Mouse (Mus musculus): ENCODE measurements around the gene Ccnjl.

The Ccnjl gene

GRCm38 (mm10) chr11:43528683-43529499 is at the start of gene Ccnjl:
TSS of gene Ccnjl (plus strand) at chr11:43528784.
- peak; percentile 86 for DNase-seq

- no peak for DNase-seq
Observed at GRCm38 (mm10) chr11:43479376-43479775, 49.2 kb upstream of the Ccnjl start.

DNA sequence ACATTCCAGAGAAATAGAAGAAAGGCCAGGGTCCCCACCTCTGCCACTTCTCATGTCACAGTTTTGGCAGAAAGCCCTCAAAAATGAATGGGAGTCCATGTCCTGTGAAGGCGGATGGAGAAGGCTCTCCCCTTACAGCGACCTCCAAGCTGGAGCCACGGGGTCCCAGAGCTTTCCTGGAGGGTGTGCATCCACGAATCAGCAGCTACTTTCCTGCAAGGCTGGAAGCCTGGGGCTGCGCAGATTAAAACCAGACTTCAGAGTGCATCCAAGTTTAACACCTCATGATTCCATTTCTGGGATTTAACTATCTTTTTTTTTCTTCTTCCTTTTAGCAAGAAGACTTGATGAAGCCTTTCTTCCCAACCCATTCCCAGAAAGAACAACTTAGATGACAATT is 48.0 kb upstream of the Ccnjl start:
- DNase-seq, result peak; percentile 30

- DNase-seq, result peak; percentile 34
Observed at GRCm38 (mm10) chr11:43481672-43482522, 46.7 kb upstream of the Ccnjl start.

- peak; percentile 80 for DNase-seq
Observed at GRCm38 (mm10) chr11:43483122-43483792, 45.3 kb upstream of the Ccnjl start.

DNA sequence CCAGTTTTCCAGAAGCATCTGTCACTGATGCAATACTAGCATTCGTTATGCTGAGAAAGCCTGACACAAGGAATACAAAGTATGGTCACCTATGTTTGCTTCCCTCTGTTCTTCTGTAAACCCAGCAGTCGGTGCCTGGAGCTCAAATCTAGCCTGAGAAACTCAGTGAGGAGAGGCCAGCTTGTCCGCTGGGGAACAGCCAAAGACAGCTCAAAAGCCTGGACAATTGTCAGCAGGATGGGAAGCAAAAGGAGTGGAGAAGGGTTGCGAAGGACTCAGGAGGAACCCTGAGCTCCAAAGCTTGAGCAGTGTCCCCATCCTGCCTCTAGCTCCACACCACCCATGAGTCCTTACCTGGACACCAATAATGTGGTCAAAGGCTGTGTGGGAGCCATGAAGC is 44.5 kb upstream of the Ccnjl start:
- DNase-seq, result peak; percentile 64

DNA sequence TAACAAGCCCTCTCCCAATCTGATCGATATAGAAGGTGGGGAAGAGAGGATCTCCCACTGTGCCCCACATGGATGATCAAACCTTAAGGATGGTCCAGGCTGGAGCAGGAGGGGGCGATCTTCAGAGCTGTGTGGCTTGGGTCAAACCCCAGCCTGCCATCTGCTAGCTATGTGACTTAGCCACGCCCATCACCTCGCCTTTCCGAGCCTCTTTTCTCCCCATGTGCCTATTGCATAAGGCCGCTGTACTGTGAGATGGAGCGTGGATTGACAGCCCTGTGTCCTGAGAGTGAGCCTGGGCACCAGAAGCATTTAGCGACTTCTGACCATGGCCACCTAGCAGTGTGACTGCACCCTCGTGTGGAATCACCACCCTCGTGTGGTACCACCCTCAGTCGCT is 43.9 kb upstream of the Ccnjl start:
- no peak for DNase-seq

DNA sequence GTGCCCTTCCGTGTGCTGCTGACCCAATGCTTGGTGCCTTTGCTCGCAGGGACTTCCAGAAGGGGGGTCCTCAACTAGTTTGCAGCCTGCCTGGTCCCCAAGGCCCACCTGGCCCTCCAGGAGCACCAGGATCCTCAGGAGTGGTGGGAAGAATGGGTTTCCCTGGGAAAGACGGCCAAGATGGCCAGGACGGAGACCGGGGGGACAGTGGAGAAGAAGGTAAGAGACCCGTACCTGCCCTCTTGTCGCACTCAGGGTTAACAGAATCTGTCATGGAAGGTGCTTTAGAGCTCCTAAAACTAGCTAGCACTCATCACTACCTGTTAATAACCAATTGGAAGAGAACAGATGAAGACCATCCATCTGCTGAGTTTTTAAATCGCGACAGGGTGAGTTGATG is 42.7 kb upstream of the Ccnjl start:
- DNase-seq, result no peak

- DNase-seq, result peak; percentile 88
Observed at GRCm38 (mm10) chr11:43492663-43493062, 35.9 kb upstream of the Ccnjl start.

GRCm38 (mm10) chr11:43493815-43494409 is 34.7 kb upstream of the Ccnjl start:
- DNase-seq, result peak; percentile 84

DNA sequence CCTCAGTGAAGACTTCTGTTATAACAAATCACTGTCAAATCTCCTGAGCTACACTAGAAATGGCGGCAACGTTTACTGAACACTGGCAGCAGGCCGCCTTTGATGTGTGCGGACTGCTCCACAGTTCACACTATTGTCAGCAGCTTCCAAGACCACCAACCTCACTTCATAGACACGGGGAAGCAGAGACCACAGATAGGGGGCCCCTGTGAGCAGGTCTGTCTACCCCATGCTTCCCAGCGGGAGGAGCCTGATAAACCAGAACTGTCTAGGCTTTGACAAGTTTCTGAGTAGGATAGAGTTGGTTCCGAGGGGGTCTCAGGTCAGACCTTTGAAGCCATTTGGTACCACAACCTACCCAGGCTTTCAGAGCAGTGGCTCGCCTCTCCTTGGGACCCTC is 33.5 kb upstream of the Ccnjl start:
- DNase-seq, result no peak

GRCm38 (mm10) chr11:43495532-43495931 is 33.1 kb upstream of the Ccnjl start:
- peak; percentile 86 for DNase-seq

DNA sequence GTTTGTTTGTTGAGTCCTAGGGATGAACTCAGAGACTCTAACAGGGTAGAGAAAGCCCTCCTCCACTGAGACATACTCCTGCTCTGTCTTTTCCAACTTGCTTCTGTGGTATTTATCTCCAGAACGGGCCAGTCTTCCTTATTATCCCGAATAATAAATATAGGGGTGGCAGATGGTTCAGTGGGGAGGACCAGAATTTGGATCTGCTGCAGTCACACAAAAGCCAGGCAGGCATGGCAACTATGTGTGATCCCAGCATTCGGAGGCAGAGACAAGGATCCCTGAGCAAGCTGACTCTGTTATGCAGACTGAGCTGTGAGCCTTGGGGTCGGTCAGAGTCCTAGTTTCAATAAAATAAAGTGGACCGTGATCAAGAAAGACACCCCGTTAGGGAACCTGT is 27.3 kb upstream of the Ccnjl start:
- no peak for DNase-seq

GRCm38 (mm10) chr11:43505188-43505587 is 23.4 kb upstream of the Ccnjl start:
- DNase-seq, result no peak

GRCm38 (mm10) chr11:43507976-43508375 is 20.6 kb upstream of the Ccnjl start:
- no peak for DNase-seq

DNA sequence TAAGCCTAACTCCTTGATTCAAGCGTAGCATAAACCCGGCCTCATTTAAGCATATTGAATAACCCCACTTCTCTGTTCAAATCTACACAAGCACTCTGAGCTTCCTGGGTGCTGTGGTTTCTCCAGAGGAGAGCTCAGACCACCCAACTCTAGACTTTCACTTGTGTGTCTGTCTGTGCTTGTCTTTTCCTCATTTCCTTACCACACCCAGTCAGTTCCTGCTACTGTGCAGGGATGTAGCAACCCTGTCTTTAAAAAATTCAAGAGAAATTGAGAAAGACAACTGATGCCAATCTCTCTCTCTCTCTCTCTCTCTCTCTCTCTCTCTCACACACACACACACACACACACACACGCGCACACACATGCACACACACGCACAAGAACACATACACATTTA is 18.7 kb upstream of the Ccnjl start:
- DNase-seq, result no peak

GRCm38 (mm10) chr11:43512661-43513190 is 15.9 kb upstream of the Ccnjl start:
- DNase-seq, result no peak

GRCm38 (mm10) chr11:43516344-43517021 is 12.1 kb upstream of the Ccnjl start:
- peak; percentile 71 for DNase-seq

DNA sequence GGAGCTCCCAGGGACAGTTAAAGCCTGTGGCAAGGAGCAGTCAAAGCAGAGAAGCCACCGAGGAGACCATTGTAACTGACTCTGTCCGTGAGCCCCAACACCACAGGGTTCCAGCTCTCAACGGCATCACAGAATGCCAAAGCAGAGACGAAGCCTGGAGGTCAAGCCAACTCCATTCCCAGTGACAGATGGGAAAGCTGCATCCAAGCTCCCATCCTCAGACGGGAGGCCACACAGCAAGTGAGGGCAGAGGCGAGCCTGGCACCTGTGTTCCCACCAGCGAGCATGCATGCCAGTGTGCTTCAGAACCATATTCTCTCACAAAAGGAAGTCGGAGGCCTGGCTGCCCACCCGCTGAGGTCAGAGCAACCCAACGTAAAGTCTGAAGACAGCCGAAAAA is 10.9 kb upstream of the Ccnjl start:
- no peak for DNase-seq

GRCm38 (mm10) chr11:43518086-43518485 is 10.5 kb upstream of the Ccnjl start:
- no peak for DNase-seq

GRCm38 (mm10) chr11:43518821-43519220 is 9.8 kb upstream of the Ccnjl start:
- DNase-seq, result no peak

- DNase-seq, result no peak
Observed at GRCm38 (mm10) chr11:43520521-43520920, 8.1 kb upstream of the Ccnjl start.

All from kidney, postnatal 10 days (tissue).